Mouse (Mus musculus) layer of hippocampus, postnatal 36 days (tissue): ENCODE data around the gene Pfdn5. TPM values are rescaled to one million over a fixed set of nuclear protein-coding genes. Genes with fewer than 3 reads are reported as not detected.

Source experiments
- DNase-seq, 2 experiments: peaks; one replicate each; pipeline ENCODE4 v3.0.0; 2022
- total RNA-seq, 2 experiments: library from RNA; stranded (reverse); gene quantifications; 2 replicates each; pipeline ENCODE4 v1.2.3; 2021

The Pfdn5 gene
- total RNA-seq, 2 experiments from 2014 or later = 400 to 436 TPM

DNA sequence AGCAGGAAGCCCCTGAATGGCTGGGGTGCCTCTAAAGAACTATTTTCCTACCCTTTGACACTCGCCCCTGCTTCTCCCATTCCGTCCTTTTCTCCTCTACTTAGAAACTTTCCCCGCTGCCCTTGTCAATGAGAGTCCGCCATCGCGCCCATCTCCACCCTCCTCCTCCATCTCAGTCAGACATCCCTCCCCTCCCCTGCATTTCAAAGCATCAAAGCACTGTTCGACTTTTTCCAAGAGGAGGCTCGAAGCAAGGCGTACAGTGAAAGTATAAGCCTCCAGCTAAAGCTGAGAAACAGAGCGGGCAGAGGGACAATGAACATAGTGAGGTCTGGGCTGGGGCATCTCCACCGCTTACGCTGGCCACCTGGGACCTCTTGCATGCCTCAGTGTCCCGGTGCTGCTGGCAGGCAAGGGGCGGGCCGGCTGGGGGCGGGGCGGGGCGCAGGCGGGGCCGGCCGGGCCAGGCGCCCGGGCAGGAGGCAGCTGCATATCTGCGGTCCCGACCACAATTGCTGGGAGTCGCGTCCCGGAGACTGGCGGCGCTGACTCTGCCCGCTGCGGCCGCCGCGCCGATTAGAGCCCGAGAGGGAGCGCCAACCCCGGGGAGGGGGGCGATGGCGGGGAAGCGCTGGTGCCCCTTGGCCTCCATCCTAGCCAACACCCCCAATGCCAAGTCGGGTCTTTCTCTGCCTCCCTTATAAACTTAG, 50.7 kb downstream of the Pfdn5 start:
- DNase-seq = peak; percentile 36 to 43

DNA sequence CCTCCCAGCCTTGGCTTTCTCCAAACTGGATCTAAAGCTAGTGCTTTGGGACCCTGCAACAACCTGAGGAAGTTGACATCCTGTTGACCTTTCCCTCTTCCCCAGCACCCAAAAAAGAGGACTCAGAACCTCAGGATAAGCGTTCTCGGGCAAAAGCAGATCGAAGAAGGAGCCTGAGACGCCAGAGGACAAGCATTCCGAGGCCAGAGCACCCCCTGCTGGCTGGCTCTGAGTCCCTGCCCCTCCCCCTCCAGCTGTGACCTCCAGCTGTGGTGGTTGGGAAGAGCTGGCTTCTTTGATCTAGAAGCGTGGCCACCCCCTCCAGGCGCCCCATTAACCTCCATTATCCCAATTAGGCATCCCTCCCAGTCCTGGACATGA, 51.2 kb downstream of the Pfdn5 start:
- peak; percentile 62 to 73 for DNase-seq

DNA sequence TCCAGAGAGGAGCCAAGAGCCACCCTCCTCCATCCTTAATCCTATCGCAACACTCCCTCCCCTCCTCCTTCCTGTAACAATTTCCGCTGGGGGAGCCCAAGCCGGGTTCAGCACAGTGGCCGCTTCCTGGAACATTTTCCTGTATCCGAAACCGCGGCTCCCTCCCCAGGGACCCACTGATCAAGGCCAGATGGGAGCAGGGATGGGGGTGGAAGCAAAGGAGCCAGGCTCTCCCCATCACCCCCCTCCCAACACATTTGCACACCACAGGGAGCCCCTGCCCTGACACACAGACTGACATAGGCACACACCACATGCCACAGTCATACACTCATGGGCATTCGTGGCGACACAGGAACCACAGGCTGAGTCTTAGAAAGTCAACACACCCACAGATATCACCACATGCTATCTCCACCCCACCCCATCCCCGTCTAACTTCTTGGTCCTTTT, 51.9 kb downstream of the Pfdn5 start:
- no peak for DNase-seq

Other genes with a start within 250 kb of the Pfdn5 start
- gene Tns2, start 225.7 kb upstream of the Pfdn5 start, total RNA-seq = 10 to 100 TPM; 10.7 to 22.0 TPM
- gene Spryd3, start 189.9 kb upstream of the Pfdn5 start, total RNA-seq = 100 to 1,000 TPM; 141 to 151 TPM
- gene Igfbp6, start 181.8 kb upstream of the Pfdn5 start, total RNA-seq = 1 to 10 TPM; 8.2 to 8.9 TPM
- gene Soat2, start 175.6 kb upstream of the Pfdn5 start, total RNA-seq = under 1 TPM in 1 of 2 experiments, not detected in 1; 0.23 TPM
- 10 to 100 TPM; 68.8 to 69.4 TPM for gene Zfp740, start 122.9 kb upstream of the Pfdn5 start, total RNA-seq
- 10 to 100 TPM; 37.1 to 39.5 TPM for gene Csad, start 121.4 kb upstream of the Pfdn5 start, total RNA-seq
- 1 to 10 TPM; 1.8 to 2.2 TPM for gene Itgb7, start 94.2 kb upstream of the Pfdn5 start, total RNA-seq
- gene Rarg, start 68.6 kb upstream of the Pfdn5 start, total RNA-seq = 1 to 10 TPM; 8.3 to 10.0 TPM
- gene Gm9918, start 55.6 kb upstream of the Pfdn5 start, total RNA-seq = not detected
- gene Mfsd5, start 46.7 kb upstream of the Pfdn5 start, total RNA-seq = 10 to 100 TPM; 33.9 to 37.3 TPM
- gene Espl1, start 29.9 kb upstream of the Pfdn5 start, total RNA-seq = 1 to 10 TPM; 1.4 to 1.8 TPM
- 10 to 100 TPM; 65.9 to 69.8 TPM for gene Myg1, start 5.6 kb downstream of the Pfdn5 start, total RNA-seq
- 10 to 100 TPM; 21.4 to 24.2 TPM for gene Aaas, start 24.7 kb downstream of the Pfdn5 start, total RNA-seq
- under 1 TPM; 0.38 to 0.57 TPM for gene Sp7, start 41.1 kb downstream of the Pfdn5 start, total RNA-seq
- 10 to 100 TPM; 22.4 to 23.1 TPM for gene Sp1, start 80.0 kb downstream of the Pfdn5 start, total RNA-seq
- under 1 TPM; 0.42 to 0.51 TPM for gene Amhr2, start 119.3 kb downstream of the Pfdn5 start, total RNA-seq
- 10 to 100 TPM; 40.6 to 41.0 TPM for gene Prr13, start 132.9 kb downstream of the Pfdn5 start, total RNA-seq
- gene Pcbp2, start 144.4 kb downstream of the Pfdn5 start, total RNA-seq = 100 to 1,000 TPM; 448 to 513 TPM
- gene Gm10337, start 177.6 kb downstream of the Pfdn5 start, total RNA-seq = not detected
- gene Map3k12, start 190.9 kb downstream of the Pfdn5 start, total RNA-seq = 100 to 1,000 TPM in 1 of 2 experiments, 10 to 100 TPM in 1; 96.4 to 103 TPM
- gene Tarbp2, start 192.1 kb downstream of the Pfdn5 start, total RNA-seq = 10 to 100 TPM; 32.2 to 36.9 TPM
- gene Npff, start 198.8 kb downstream of the Pfdn5 start, total RNA-seq = 1 to 10 TPM; 3.7 to 4.3 TPM